Mouse (Mus musculus) spleen, adult 2 months (tissue): ENCODE measurements around the gene Rbfox1. TPM values are rescaled to one million over a fixed set of nuclear protein-coding genes. Genes with fewer than 3 reads are reported as not detected.

Experiments
- DNase-seq, 2 experiments: peaks; one replicate each; pipeline versions ENCODE4 v3.0.0 to v3.0.0-alpha.2; 2012 to 2021; ENCODE audit warnings: low spot score in 2 of 2, low read depth in 1 of 2
- H3K27ac ChIP-seq: fragments of 200-500 bp; 2 replicates; pipeline ENCODE4 v1.5.1; 2012; ENCODE audit warnings: low read length, inconsistent platforms; ENCODE audit not compliant: insufficient read depth
- H3K27me3 ChIP-seq: fragments of 200-500 bp; 2 replicates; pipeline ENCODE4 v1.6.1; 2012; ENCODE audit warnings: mild to moderate bottlenecking, moderate library complexity, low read length, inconsistent platforms; ENCODE audit not compliant: control insufficient read depth, insufficient read depth
- H3K36me3 ChIP-seq: fragments of 200-500 bp; 2 replicates; pipeline ENCODE4 v1.6.1; 2012; ENCODE audit warnings: mild to moderate bottlenecking, low read length, inconsistent platforms; ENCODE audit not compliant: control insufficient read depth, insufficient read depth
- H3K4me1 ChIP-seq: fragments of 200-500 bp; 2 replicates; pipeline ENCODE4 v1.6.1; 2011; ENCODE audit warnings: inconsistent platforms; ENCODE audit not compliant: control insufficient read depth, insufficient read depth, insufficient read length
- H3K4me3 ChIP-seq: fragments of 200-500 bp; 2 replicates; pipeline ENCODE4 v1.5.1; 2011; ENCODE audit warnings: mild to moderate bottlenecking, inconsistent platforms; ENCODE audit not compliant: insufficient read depth, insufficient read length; ENCODE audit errors: extremely low read depth
- CTCF ChIP-seq: fragments of 200-500 bp; IDR thresholded peaks from 2 replicates; pipeline ENCODE4 v1.5.1; 2011; ENCODE audit warnings: mild to moderate bottlenecking, inconsistent platforms; ENCODE audit not compliant: insufficient read depth, insufficient read length, insufficient replicate concordance; ENCODE audit errors: extremely low read depth
- POLR2A ChIP-seq: fragments of 200-500 bp; IDR thresholded peaks from 2 replicates; pipeline ENCODE4 v1.6.1; 2011; ENCODE audit warnings: low read depth, low read length, inconsistent platforms
- WGBS: fragments of 180-500 bp; shearing (Covaris S2); methylation state at CpG from one replicate; pipeline ENCODE4 v1.1.7; 2018; 5-methylcytosine and 5-hydroxymethylcytosine counted together
- polyA plus RNA-seq: library from polyadenylated mRNA; depleted of rRNA; stranded (reverse); fragments of >200 nt; gene quantifications from 2 replicates; pipeline ENCODE4 v1.2.3, GENCODE M21; 2012

Rbfox1 gene
- polyA plus RNA-seq, 1 experiment: 1.0 TPM

DNA sequence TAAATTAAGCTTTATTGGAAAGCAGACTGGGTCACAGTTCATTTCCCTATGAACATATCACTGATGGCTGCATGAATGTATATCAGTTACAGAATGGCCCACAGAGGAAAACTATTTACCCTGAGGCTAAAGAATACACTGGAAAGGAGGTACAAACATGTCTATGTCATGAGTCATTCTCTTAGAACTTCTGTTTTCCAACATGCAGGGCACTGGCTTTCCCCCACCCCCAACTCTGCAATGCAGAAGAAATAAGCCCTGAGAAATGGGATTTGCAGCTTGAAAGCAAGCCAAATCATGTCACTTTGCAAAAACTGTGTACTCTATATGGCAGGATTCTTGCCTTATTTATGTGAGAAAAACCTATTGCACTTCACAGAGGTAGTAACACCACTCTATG, 1380.6 kb downstream of the Rbfox1 start:
- Histone ChIP-seq H3K4me3 (no peak overlapping the region), H3K27ac (no peak overlapping the region), H3K36me3 (no peaks in the 10 kb centered on the region), H3K27me3 (no peaks in the 10 kb centered on the region), H3K4me1 (no peaks in the 10 kb centered on the region)
- no peak for TF ChIP-seq CTCF
- TF ChIP-seq POLR2A: no peak
- no peak for DNase-seq

GRCm38 (mm10) chr16:7275501-7275900, 1390.3 kb downstream of the Rbfox1 start:
- WGBS: 85% methylated on average over 5 of the region's 5 CpGs

DNA sequence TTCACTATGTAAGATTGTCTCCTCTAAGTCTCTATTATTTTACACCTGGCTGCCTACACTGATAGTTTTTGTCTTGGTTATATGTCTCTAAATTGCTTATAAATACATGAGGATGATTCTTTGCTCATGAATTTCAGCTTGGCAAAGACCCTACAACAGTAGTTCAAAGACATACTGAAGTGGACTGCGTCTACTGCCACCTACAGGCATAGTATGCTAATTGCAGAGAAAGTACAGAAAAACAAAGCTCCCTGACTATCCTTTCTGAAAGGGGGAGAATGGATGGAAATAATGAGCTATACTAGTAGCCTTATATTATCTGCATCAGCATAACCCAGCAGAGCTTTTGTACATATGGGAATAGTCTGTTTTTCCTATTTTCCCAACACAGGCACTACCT, 1390.7 kb downstream of the Rbfox1 start:
- no peak for TF ChIP-seq POLR2A
- TF ChIP-seq CTCF: no peak
- Histone ChIP-seq H3K4me1 (no peaks in the 10 kb centered on the region), H3K27ac (no peak overlapping the region), H3K36me3 (no peaks in the 10 kb centered on the region), H3K4me3 (no peak overlapping the region), H3K27me3 (no peaks in the 10 kb centered on the region)
- WGBS: 60% methylated on average over 1 of the region's 1 CpGs
- DNase-seq: no peak

More at GRCm38 (mm10) chr16:7275501-7275900, 1390.3 kb downstream of the Rbfox1 start:
- Histone ChIP-seq H3K4me1 (no peaks in the 10 kb centered on the region), H3K4me3 (no peak overlapping the region), H3K36me3 (no peaks in the 10 kb centered on the region), H3K27ac (no peak overlapping the region), H3K27me3 (no peaks in the 10 kb centered on the region)
- no peak for DNase-seq
- TF ChIP-seq CTCF (no peak), POLR2A (no peak)

GRCm38 (mm10) chr16:7279544-7279943, 1394.4 kb downstream of the Rbfox1 start:
- Histone ChIP-seq H3K4me3 (no peak overlapping the region), H3K27me3 (no peaks in the 10 kb centered on the region), H3K27ac (no peak overlapping the region), H3K4me1 (no peaks in the 10 kb centered on the region), H3K36me3 (no peaks in the 10 kb centered on the region)
- TF ChIP-seq CTCF: no peak
- no peak for TF ChIP-seq POLR2A
- DNase-seq: no peak
- 60% methylated on average over 5 of the region's 5 CpGs for WGBS

- DNase-seq: no peak
- Histone ChIP-seq H3K4me3 (no peak overlapping the region), H3K27ac (no peak overlapping the region), H3K36me3 (no peaks in the 10 kb centered on the region), H3K4me1 (no peaks in the 10 kb centered on the region), H3K27me3 (no peaks in the 10 kb centered on the region)
- TF ChIP-seq CTCF (no peak), POLR2A (no peak)
- WGBS: 85% methylated on average over 7 of the region's 7 CpGs
Measured at GRCm38 (mm10) chr16:7282257-7282656, 1397.1 kb downstream of the Rbfox1 start.

- no peak for DNase-seq
- Histone ChIP-seq H3K27me3 (no peaks in the 10 kb centered on the region), H3K4me3 (no peak overlapping the region), H3K36me3 (no peaks in the 10 kb centered on the region), H3K27ac (no peak overlapping the region), H3K4me1 (no peaks in the 10 kb centered on the region)
- 88% methylated on average over 16 of the region's 16 CpGs for WGBS
- no peak for TF ChIP-seq CTCF
- no peak for TF ChIP-seq POLR2A
Measured at GRCm38 (mm10) chr16:7292985-7293805, 1408.0 kb downstream of the Rbfox1 start.

- Histone ChIP-seq H3K4me1 (no peaks in the 10 kb centered on the region), H3K4me3 (no peak overlapping the region), H3K27ac (no peak overlapping the region), H3K27me3 (no peaks in the 10 kb centered on the region), H3K36me3 (no peaks in the 10 kb centered on the region)
- TF ChIP-seq POLR2A (no peak), CTCF (no peak)
- 86% methylated on average over 3 of the region's 3 CpGs for WGBS
- no peak for DNase-seq
Measured at GRCm38 (mm10) chr16:7302416-7302815, 1417.3 kb downstream of the Rbfox1 start.
